Mouse (Mus musculus): ENCODE measurements around the gene B830017H08Rik. TPM values are rescaled to one million over a fixed set of nuclear protein-coding genes. Genes with fewer than 3 reads are reported as not detected.

The B830017H08Rik gene
- polyA plus RNA-seq, 1 experiment from 2014 or later: 3.8 TPM

DNA sequence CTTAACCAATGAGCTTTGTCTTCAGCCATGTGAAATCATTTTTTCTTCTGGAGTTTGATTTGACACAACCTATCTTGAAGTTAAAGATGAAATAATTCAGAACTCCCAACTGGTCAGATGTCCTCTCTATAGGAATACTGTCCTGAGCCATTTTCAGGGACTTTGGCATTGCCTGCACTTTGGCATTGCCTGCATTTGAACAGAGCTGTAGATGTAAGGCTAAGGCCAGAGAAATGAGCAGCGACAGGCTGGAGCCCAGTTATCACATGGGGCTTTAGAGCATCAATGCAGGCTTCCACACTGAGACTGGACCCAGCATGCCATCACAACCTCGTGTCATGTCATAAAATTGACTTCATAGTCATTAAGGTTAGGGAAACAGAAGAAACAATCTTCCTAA lies 20.3 kb downstream of the B830017H08Rik start:
- 88% methylated on average over 2 of the region's 2 CpGs for WGBS
- Histone ChIP-seq H3K27me3 (ENCODE audit: control insufficient read depth, insufficient read depth, low read depth, low read length) (no peaks in the 10 kb centered on the region), H3K9me3 (replicated peaks; ENCODE audit: control insufficient read depth, low read length, poor library complexity, severe bottlenecking) (no peaks in the 10 kb centered on the region), H3K36me3 (ENCODE audit: control insufficient read depth, insufficient read depth, low read length) (peaks cover 33% of the 10 kb centered on the region), H3K27ac (ENCODE audit: low read length) (no peak overlapping the region), H3K4me2 (ENCODE audit: low read length) (no peak overlapping the region), H3K9ac (ENCODE audit: low read depth, low read length) (no peak overlapping the region), H3K4me1 (ENCODE audit: control insufficient read depth, insufficient read depth, low read length) (no peaks in the 10 kb centered on the region), H3K4me3 (ENCODE audit: low read depth, low read length) (no peak overlapping the region)
- no peak for ATAC-seq

DNA sequence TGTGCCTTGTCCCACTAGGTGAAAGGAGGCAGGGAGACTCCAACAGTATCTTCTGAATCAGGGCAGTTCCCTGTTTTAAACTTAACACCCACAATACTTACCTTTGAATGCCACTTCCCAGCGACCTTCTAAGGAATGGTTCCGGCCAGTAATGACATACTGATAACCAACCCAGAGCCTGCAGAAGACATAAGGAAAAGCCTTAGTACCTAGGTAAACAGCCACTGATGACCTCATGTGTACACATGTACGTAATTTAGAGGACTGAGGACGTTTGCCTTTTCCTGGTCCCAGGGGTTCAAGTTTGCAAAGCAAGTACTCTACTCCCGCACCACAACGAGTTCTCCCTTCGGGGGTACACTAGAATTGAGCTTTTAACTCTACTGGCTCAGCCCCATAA lies 24.2 kb downstream of the B830017H08Rik start:
- Histone ChIP-seq H3K36me3 (ENCODE audit: control insufficient read depth, insufficient read depth, low read length) (peaks cover 31% of the 10 kb centered on the region), H3K4me2 (ENCODE audit: low read length) (no peak overlapping the region), H3K4me3 (ENCODE audit: low read depth, low read length) (no peak overlapping the region), H3K27ac (ENCODE audit: low read length) (no peak overlapping the region), H3K27me3 (ENCODE audit: control insufficient read depth, insufficient read depth, low read depth, low read length) (no peaks in the 10 kb centered on the region), H3K9me3 (replicated peaks; ENCODE audit: control insufficient read depth, low read length, poor library complexity, severe bottlenecking) (no peaks in the 10 kb centered on the region), H3K4me1 (ENCODE audit: control insufficient read depth, insufficient read depth, low read length) (0 out of 2 replicates have a peak, but pooled peaks cover 3% of the 10 kb centered on the region), H3K9ac (ENCODE audit: low read depth, low read length) (no peak overlapping the region)
- ATAC-seq: no peak
- 91% methylated on average over 7 of the region's 7 CpGs for WGBS

DNA sequence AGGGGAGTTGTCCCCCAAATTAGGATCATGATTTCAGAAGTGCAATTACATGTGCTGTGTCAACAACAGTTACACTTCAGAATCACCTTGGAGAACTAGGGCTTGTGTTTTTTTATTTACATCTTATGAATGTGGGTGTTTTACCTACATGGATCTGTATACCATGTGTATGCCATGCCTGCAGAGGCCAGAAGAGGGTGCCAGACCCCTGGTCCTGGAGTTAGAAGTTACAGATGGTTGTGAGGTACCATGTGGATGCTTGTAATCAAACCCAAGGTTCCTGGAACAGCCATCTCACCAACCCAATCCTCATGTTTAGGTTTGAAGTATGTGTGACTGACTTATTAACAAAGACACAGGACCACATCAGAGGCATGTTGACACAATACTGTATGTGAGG lies 25.7 kb downstream of the B830017H08Rik start:
- H3K27me3 ChIP-seq (ENCODE audit: control insufficient read depth, insufficient read depth, low read depth, low read length): no peaks in the 10 kb centered on the region
- peaks cover 25% of the 10 kb centered on the region for H3K36me3 ChIP-seq (ENCODE audit: control insufficient read depth, insufficient read depth, low read length)
- no peak overlapping the region for H3K4me3 ChIP-seq (ENCODE audit: low read depth, low read length)
- no peak overlapping the region for H3K27ac ChIP-seq (ENCODE audit: low read length)
- H3K4me1 ChIP-seq (ENCODE audit: control insufficient read depth, insufficient read depth, low read length): 0 out of 2 replicates have a peak, but pooled peaks cover 6% of the 10 kb centered on the region
- no peak overlapping the region for H3K4me2 ChIP-seq (ENCODE audit: low read length)
- no peaks in the 10 kb centered on the region for H3K9me3 ChIP-seq (replicated peaks; ENCODE audit: control insufficient read depth, low read length, poor library complexity, severe bottlenecking)
- ATAC-seq: no peak
- H3K9ac ChIP-seq (ENCODE audit: low read depth, low read length): no peak overlapping the region

DNA sequence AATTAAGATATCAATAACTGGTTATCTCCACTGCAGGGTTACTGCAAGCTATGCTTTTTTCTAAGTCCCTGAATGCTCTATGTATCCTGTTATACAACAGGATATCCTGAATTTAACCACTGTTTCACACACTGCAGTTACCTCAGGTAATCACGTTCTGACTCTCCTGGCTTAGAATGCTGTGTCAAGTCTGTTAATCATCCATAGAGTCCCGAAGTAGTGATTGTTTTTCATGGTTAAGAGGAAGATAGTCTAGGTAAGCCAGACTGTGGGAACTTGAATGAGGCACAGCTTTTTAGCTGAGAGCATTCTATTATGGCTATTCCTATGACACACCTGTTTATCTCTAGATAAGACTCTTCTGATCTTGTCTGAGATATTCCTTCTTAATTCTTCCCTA lies 32.4 kb downstream of the B830017H08Rik start:
- Histone ChIP-seq H3K4me2 (ENCODE audit: low read length) (no peak overlapping the region), H3K4me3 (ENCODE audit: low read depth, low read length) (no peak overlapping the region), H3K9ac (ENCODE audit: low read depth, low read length) (no peak overlapping the region), H3K27ac (ENCODE audit: low read length) (no peak overlapping the region), H3K9me3 (replicated peaks; ENCODE audit: control insufficient read depth, low read length, poor library complexity, severe bottlenecking) (no peaks in the 10 kb centered on the region), H3K36me3 (ENCODE audit: control insufficient read depth, insufficient read depth, low read length) (peaks cover 4% of the 10 kb centered on the region), H3K27me3 (ENCODE audit: control insufficient read depth, insufficient read depth, low read depth, low read length) (no peaks in the 10 kb centered on the region), H3K4me1 (ENCODE audit: control insufficient read depth, insufficient read depth, low read length) (0 out of 2 replicates have a peak, but pooled peaks cover 6% of the 10 kb centered on the region)
- no peak for ATAC-seq
- 95% methylated on average over 2 of the region's 2 CpGs for WGBS

DNA sequence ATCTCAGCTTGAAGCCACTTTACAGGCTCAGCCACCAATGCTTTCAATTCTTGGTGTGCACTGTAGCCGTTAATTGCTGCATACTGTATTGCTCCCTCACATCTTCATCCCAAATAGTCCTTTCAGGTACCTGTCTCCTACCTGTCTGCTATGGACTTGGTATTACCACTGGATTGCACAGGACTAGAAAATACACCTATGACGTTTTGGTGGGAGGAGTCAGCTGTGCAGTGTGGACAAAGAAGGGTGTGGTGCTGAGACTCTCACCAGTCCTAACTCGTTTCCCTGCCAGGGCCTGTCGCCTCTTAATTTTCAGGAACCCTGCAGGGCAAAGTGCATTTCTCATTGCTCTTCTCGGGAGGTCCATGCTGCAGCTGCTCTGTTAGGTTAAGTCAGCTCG lies 32.8 kb downstream of the B830017H08Rik start:
- Histone ChIP-seq H3K36me3 (ENCODE audit: control insufficient read depth, insufficient read depth, low read length) (peaks cover 6% of the 10 kb centered on the region), H3K9me3 (replicated peaks; ENCODE audit: control insufficient read depth, low read length, poor library complexity, severe bottlenecking) (no peaks in the 10 kb centered on the region), H3K4me3 (ENCODE audit: low read depth, low read length) (no peak overlapping the region), H3K9ac (ENCODE audit: low read depth, low read length) (no peak overlapping the region), H3K4me2 (ENCODE audit: low read length) (no peak overlapping the region), H3K4me1 (ENCODE audit: control insufficient read depth, insufficient read depth, low read length) (0 out of 2 replicates have a peak, but pooled peaks cover 6% of the 10 kb centered on the region), H3K27me3 (ENCODE audit: control insufficient read depth, insufficient read depth, low read depth, low read length) (no peaks in the 10 kb centered on the region), H3K27ac (ENCODE audit: low read length) (no peak overlapping the region)
- WGBS: 75% methylated on average over 6 of the region's 6 CpGs
- ATAC-seq: no peak

DNA sequence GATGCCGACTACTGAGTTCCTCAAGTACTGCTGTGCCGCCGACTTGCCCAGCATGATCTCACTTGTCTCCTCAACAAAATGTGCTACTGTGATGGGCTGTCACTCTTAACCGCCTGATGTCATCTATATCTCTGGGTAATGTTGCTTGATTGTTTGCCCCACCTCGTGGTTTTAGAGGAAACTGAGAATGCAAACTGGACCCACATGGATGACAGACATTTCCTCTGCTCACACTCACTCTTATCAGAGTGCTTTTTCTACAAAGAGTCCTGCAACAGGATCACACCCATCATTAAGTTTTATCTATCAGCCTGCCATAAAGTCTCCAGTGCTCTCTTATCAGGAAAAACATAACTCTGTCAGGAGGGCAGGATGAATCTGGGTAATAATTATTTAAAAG lies 38.3 kb downstream of the B830017H08Rik start:
- H3K27ac ChIP-seq (ENCODE audit: low read length): no peak overlapping the region
- no peaks in the 10 kb centered on the region for H3K27me3 ChIP-seq (ENCODE audit: control insufficient read depth, insufficient read depth, low read depth, low read length)
- WGBS: 89% methylated on average over 5 of the region's 5 CpGs
- H3K4me2 ChIP-seq (ENCODE audit: low read length): no peak overlapping the region
- no peaks in the 10 kb centered on the region for H3K4me1 ChIP-seq (ENCODE audit: control insufficient read depth, insufficient read depth, low read length)
- no peak for ATAC-seq
- H3K9me3 ChIP-seq (replicated peaks; ENCODE audit: control insufficient read depth, low read length, poor library complexity, severe bottlenecking): no peaks in the 10 kb centered on the region
- no peak overlapping the region for H3K4me3 ChIP-seq (ENCODE audit: low read depth, low read length)
- H3K9ac ChIP-seq (ENCODE audit: low read depth, low read length): no peak overlapping the region
- peaks cover 13% of the 10 kb centered on the region for H3K36me3 ChIP-seq (ENCODE audit: control insufficient read depth, insufficient read depth, low read length)

DNA sequence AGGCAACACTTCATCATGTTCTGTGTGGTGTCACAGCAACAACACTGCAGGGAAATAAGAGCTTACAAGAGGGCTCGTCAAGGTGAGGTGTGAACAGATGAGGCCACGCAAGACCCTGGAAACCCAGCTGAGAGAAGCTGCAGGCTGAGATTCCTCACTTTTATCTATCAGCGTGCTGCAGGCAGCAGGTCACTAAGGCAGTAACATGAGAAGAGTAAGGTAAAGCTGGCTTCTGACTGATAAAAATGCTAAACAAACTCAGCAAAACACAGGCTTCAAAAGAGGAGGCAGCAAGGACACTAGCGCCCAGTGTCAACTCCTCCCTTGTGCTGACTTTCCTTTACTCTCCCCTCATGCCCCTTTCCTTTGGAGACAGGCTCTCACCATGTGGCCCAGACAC lies 40.1 kb downstream of the B830017H08Rik start:
- Histone ChIP-seq H3K4me2 (ENCODE audit: low read length) (no peak overlapping the region), H3K27me3 (ENCODE audit: control insufficient read depth, insufficient read depth, low read depth, low read length) (no peaks in the 10 kb centered on the region), H3K27ac (ENCODE audit: low read length) (no peak overlapping the region), H3K4me3 (ENCODE audit: low read depth, low read length) (no peak overlapping the region), H3K9me3 (replicated peaks; ENCODE audit: control insufficient read depth, low read length, poor library complexity, severe bottlenecking) (no peaks in the 10 kb centered on the region), H3K4me1 (ENCODE audit: control insufficient read depth, insufficient read depth, low read length) (no peaks in the 10 kb centered on the region), H3K36me3 (ENCODE audit: control insufficient read depth, insufficient read depth, low read length) (peaks cover 16% of the 10 kb centered on the region), H3K9ac (ENCODE audit: low read depth, low read length) (no peak overlapping the region)
- no peak for ATAC-seq
- WGBS: 76% methylated on average over 4 of the region's 4 CpGs

DNA sequence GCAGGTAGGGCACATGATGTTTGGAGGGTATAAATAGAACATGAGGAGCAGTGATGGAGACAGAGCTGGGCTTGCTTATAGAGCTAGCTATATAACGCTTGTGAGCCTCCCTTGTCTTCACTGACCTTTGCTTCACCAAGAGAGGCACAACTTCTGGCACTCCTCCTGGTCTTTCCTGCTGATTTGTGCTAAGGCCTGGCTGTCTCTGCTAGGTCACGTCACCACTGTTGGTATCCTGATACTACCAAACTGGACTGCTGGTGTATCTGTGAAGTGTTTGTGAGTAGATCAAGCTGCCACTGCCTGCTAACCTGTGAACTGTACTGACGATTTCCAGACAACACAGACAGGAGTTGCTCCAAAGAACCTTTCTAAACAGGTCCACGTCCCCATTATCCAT lies 42.3 kb downstream of the B830017H08Rik start:
- Histone ChIP-seq H3K9me3 (replicated peaks; ENCODE audit: control insufficient read depth, low read length, poor library complexity, severe bottlenecking) (no peaks in the 10 kb centered on the region), H3K4me2 (ENCODE audit: low read length) (no peak overlapping the region), H3K36me3 (ENCODE audit: control insufficient read depth, insufficient read depth, low read length) (peaks cover 14% of the 10 kb centered on the region; the same call in 1 of the 2 replicates), H3K9ac (ENCODE audit: low read depth, low read length) (no peak overlapping the region), H3K4me3 (ENCODE audit: low read depth, low read length) (no peak overlapping the region), H3K27me3 (ENCODE audit: control insufficient read depth, insufficient read depth, low read depth, low read length) (no peaks in the 10 kb centered on the region), H3K4me1 (ENCODE audit: control insufficient read depth, insufficient read depth, low read length) (no peaks in the 10 kb centered on the region), H3K27ac (ENCODE audit: low read length) (no peak overlapping the region)
- whole genome bisulfite sequencing: 95% methylated on average over 4 of the region's 4 CpGs
- no peak for ATAC-seq

DNA sequence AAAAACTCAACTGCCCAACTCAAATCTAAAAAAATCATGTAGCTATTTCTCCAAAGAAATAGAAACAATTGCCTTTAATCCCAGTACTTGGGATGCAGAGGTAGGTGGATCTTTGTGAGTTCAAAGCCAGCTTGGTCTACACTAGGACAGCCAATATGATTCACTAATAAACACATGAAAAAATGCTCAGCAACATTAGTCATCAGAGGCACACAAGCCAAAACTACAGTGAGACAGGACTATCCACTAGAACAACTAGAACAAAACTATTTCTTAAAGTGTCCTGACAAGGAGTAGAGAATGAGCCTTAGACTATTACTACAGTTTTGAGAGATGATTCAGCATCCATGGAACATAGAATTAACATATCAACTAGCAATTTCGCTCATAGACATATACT lies 43.2 kb downstream of the B830017H08Rik start:
- 97% methylated on average over 1 of the region's 1 CpGs for WGBS
- H3K9me3 ChIP-seq (replicated peaks; ENCODE audit: control insufficient read depth, low read length, poor library complexity, severe bottlenecking): no peaks in the 10 kb centered on the region
- no peaks in the 10 kb centered on the region for H3K4me1 ChIP-seq (ENCODE audit: control insufficient read depth, insufficient read depth, low read length)

More for the DNA sequence above, 43.2 kb downstream of the B830017H08Rik start:
- H3K27me3 ChIP-seq (ENCODE audit: control insufficient read depth, insufficient read depth, low read depth, low read length): no peaks in the 10 kb centered on the region
- peaks cover 10% of the 10 kb centered on the region; the same call in 1 of the 2 replicates for H3K36me3 ChIP-seq (ENCODE audit: control insufficient read depth, insufficient read depth, low read length)
- no peak overlapping the region for H3K9ac ChIP-seq (ENCODE audit: low read depth, low read length)
- no peak overlapping the region for H3K4me3 ChIP-seq (ENCODE audit: low read depth, low read length)
- H3K4me2 ChIP-seq (ENCODE audit: low read length): no peak overlapping the region
- ATAC-seq: no peak
- H3K27ac ChIP-seq (ENCODE audit: low read length): no peak overlapping the region

Data from midbrain, embryonic 16.5 days (tissue).